Mouse (Mus musculus) naive thymus-derived CD4-positive, alpha-beta T cell, adult 2 months (primary cell): ENCODE results near the gene Kpna2.
"Not testable (repeated sequence)": the region's sequence is repeated elsewhere in the genome, so short reads cannot be mapped to it uniquely, and the experiment has no call there.

ENCODE experiments used
- DNase-seq: peaks from one replicate; pipeline ENCODE4 v3.0.0-alpha.2; 2011; ENCODE audit warnings: low read depth

The Kpna2 gene

DNA sequence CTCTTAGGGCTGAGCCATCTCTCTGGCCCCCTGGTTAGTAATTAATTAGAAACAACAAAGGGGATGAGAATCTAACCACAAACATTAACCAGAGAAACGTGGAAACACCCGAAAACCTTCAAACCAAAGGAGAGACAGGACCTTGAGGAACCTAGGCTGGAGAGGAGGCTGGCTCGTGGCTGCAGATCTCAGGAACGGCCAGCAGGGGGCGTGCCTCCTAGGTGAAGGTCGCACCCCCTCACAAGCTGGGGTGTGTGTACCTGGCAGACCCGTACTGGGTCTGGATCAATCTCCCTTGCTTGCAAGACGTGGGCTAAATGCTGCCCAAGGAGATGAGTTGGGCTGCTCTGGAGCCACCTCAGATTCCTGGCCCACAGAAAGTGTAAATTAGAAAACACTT lies 19.3 kb upstream of the Kpna2 start:
- peak; percentile 49 for DNase-seq

- no peak for DNase-seq
These were observed 18.1 kb upstream of the Kpna2 start for GRCm38 (mm10) chr11:107017339-107017886.

GRCm38 (mm10) chr11:107016893-107017292 lies 17.6 kb upstream of the Kpna2 start:
- no peak for DNase-seq

GRCm38 (mm10) chr11:107015535-107016187 lies 16.3 kb upstream of the Kpna2 start:
- DNase-seq = not testable (repeated sequence)

- peak; percentile 79 for DNase-seq
These were observed 15.4 kb upstream of the Kpna2 start for GRCm38 (mm10) chr11:107014597-107015309.

GRCm38 (mm10) chr11:107014020-107014585 lies 14.8 kb upstream of the Kpna2 start:
- peak; percentile 49 for DNase-seq

GRCm38 (mm10) chr11:107012324-107013017 lies 13.1 kb upstream of the Kpna2 start:
- peak; percentile 99 for DNase-seq

DNA sequence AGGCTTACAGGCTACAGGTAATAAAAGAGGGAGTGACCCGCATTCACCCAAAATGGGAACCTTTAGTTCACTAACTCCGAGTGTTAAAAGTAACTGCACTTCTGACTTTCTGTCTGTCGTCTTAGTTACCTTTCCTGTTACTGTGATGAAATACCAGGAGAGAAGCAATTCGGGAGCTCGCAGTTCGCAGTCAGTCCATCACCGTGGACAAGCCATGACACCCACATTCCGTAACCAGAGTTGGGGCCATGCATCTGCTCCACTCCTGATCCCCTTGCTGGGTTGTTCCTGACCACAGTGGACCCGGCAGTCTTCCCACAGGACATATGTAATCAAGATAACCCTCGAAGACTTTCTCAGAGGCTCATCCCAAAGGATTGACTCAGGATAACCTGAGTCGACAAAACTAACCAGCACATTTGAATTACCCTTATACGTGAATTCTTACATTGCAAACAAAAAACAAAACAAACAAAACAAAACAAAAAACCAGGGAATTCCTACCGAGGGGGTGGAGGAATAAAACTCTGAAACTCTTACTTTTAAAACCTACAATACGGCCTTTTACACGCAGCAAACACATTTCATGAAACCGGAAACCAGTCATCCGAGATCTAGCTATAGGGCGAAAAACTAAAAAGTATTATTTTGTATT lies 12.5 kb upstream of the Kpna2 start:
- DNase-seq = no peak

- DNase-seq = no peak
These were observed 11.8 kb upstream of the Kpna2 start for GRCm38 (mm10) chr11:107011171-107011570.

DNA sequence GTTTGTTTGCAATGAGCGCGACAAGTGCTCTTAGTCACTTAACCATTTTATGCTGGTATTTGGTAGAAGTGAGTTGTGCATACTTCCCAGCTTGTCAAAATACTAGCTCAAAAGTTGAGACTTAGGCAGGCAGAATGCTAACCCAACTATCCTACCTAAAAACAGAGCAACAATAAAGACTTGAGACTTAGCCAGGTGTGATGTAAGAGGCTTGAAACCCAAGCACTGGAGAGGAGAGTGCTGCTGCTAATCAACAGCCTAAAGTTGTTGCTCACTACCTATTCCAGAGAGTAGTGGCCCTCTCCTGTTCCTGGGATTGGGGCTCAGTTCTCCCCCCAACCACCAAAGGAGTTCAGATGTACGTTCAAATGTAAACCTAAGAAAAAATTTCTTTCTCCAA lies 11.1 kb upstream of the Kpna2 start:
- DNase-seq = no peak

- DNase-seq = no peak
These were observed 6.2 kb upstream of the Kpna2 start for GRCm38 (mm10) chr11:107005538-107005937.

DNA sequence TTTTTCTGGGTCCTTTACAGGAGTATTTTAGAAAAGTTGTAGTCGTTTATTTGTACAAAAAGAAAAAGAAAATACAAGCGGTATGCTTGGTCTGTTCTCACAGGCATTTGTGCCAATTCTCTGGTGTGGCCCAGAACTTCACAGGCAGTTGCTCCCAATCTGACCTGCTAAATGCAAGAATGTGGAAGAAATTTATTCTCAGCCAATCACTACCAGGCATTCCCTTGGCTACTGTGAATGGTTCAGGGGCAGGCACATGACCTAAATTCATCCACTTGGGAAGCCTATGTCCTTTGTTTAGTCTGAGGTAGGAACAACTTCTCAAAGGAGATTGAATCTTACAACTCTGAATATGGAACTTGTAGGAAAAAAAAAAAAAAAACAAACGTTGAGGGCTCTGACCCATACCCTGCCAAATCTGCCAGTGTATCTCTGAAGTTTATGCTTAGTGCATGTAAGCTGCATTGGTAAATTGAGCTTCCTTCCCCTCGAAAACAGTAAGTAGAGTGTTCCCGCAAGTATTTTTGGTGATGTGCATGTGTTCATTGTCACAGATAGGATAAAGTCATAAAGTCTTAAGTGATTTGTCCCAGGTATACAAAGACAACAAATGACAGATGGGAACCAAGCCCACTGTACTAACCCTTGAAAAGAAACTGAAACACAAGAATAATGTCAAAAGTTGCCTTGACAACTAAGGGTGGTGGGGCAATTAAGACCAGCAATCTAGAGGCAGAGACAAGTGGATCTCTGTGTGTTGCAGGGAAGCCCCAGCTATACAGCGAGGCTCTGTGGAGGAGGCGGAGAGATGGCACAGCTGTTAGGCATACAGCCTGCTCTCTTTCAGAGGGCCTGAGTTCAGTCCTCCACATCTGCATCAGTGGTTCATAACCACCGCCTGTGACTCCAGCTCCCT lies 2.7 kb upstream of the Kpna2 start:
- DNase-seq = no peak

DNA sequence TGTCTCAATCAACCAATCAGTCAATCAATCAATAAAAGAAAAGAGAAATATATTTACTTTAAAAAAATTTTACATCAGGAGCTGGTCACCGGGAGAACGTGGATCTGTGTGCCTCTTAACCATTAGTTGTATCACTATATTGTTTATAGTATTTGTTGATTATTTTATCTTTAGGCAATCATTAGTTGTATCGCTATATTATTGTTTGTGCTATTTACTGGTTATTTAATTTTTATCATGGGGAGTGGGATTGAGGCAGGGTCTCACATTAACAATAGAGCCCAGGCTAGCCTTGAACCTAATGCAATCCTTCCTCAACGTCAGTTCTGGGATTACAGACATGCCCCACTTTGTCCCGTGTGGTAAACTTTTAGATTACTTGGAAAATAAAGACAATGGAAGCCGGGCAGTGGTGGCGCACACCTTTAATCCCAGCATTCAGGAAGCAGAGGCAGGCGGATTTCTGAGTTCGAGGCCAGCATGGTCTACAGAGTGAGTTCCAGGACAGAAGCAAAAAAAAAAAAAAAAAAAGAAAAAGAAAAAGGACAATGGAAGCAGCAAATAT lies 690 bp upstream of the Kpna2 start:
- no peak for DNase-seq

- peak; percentile 49 for DNase-seq
These were observed 640 bp downstream of the Kpna2 start for GRCm38 (mm10) chr11:106998651-106999150.

DNA sequence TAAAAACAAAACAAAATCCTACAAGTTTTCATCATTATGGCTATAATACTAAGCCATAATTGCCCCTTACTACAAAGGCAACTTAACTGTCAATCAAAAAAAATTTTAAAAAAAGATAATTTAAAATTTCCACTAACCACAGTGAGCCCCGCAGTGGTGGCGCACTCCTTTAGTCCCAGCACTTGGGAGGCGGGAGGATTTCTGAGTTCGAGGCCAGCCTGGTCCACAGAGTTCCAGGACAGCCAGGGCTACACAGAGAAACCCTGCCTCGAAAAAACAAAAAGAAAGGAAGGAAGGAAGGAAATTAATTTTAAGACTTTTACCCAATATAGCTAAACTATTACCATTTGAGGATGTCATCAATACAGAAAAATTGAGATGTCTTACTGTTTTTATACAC lies 1.4 kb downstream of the Kpna2 start:
- no peak for DNase-seq

DNA sequence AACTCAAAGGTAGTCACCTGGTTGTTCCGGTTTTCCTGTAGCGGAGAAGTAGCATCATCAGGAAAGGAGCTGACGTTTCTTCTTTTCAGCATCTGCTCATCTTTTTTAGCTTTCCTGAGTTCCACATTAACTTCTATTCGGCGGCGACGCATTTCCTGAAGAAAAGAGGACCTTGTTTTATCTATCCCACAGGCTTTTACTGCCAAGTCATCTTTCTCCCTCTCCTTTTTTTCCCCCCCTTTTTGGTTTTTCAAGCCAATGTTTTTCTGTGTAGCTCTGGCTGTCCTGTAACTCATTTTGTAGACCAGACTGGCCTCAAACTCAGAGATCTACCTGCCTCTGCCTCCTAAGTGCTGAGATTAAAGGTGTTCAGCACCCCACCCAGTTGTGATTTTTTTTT lies 2.8 kb downstream of the Kpna2 start:
- not testable (repeated sequence) for DNase-seq

DNA sequence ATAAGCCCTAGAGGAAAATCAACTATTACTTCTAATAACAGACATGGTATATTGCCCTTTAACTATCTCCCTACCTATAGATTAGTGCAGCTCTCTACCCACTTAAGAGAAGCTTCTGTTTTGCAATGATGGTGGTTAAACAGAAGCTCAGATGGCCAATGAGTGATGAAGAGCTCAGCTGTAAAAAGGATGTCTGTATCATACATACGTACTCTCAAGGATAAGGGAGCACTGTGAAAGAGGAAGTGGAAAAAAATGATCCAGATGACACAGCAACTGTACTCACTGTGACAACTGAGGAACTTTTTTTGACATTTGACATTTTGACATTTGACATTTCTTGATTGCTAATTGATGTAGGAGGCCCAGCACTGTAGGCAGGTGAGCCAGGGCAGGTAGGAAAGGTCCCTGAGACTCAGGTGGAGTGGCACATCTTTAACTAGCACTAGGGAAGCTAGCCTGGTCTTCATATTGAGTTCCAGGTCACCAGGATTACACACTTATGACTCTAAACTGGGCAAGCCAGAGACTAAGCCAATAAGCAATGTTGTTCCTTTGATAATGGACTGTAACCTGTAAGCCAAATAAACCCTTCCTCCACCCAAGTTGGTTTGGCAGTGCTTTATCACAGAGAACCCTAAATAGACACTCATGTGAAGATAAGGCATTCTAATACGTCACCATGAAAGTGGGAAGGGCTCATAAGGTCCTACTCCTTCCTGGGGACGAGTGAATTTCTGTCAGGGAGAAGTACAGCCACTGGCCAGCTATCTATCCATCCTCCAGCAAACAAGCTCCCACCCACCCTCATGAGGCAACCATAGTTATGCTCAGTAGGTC lies 4.9 kb downstream of the Kpna2 start:
- DNase-seq = no peak

GRCm38 (mm10) chr11:106987384-106987783 lies 12.0 kb downstream of the Kpna2 start:
- no peak for DNase-seq

DNA sequence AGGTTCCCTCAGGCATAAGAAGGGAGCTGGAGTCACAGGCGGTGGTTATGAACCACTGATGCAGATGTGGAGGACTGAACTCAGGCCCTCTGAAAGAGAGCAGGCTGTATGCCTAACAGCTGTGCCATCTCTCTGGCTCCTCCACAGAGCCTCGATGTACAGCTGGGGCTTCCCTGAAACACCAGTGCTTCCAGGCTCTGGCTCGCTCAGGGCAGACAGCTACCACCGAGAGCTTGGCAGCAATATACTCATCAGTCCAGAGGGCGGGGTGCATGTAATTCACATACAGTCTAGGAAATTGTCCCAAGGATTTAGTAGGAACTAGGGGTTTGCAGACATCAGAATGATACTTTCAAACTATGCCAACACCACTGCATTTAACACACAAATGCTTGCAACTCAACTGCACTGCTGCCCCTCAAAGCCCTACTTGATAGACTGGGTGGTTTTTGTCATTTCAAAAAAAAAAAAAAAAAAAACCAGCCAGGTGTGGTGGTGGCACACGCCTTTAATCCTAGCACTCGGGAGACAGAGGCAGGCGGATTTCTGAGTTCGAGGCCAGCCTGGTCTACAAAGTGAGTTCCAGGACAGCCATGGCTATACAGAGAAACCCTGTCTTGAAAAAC lies 13.2 kb downstream of the Kpna2 start:
- DNase-seq = not testable (repeated sequence)
